In the genomic region with DNA sequence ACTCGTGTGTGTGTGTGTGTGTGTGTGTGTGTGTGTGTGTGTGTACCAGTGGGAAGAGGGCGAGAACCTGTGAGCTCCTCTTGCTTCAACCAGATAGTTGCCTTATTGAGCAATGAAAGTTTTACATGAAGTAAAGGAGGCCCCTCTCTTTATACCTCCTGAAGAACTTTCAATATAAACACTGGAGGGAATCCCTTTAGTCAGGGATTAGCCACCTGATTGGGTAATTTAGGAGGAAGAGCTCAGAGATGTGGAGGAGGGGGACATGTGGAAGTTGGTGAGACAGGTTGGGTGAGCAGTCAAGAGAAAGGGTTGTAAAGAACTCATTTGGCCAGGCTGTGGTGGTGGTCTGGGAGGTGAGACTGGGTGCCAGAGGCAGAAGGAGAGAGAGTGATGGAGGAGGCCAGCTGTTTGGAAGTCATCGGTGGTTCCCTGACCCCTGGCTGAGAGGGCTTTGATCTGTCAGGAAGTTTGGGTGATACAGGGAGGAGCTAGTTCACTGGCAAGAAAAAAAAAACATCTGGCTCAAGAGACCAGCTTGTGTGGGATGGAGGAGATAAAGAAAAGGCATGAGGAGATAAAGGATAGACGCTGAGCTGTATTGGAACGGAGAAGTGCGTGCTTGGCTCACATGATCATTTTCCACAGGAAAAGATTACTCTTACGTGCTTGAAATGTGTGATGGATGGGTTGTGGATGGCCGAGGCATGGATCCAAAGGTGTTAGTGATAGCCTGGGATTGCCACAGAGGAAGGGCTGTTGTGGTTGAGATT, we compare ENCODE assay signal across 16 mouse cellular contexts. TPM values are rescaled to one million over a fixed set of nuclear protein-coding genes. Genes with fewer than 3 reads are reported as not detected.
DNase-seq lines count a peak whose midpoint lies in the region; ATAC-seq and TF ChIP-seq lines count a peak whose summit lies in the region.
"Had no signal": no experiment of that assay in that cellular context is flagged by ENCODE, and none has a peak within 500 bp of the region (broad histone marks: within the 10 kb centered on the region; RNA-seq: fewer than 3 reads in every experiment).

No protein-coding gene starts in this region.

- H3K4me3 ChIP-seq in liver, embryonic 11.5 days (ENCODE audit: low read depth, low read length), result no peak overlapping the region
- H3K4me3 ChIP-seq in layer of hippocampus, adult 2 months, result no peak overlapping the region
- H3K4me3 ChIP-seq: embryonic facial prominence, embryonic 15.5 days; limb, embryonic 13.5 days had no signal

- peak; percentile 74 for ATAC-seq in liver, embryonic 11.5 days (replicated peaks; ENCODE audit: low FRiP score)
- ATAC-seq: inflammation-experienced regulatory T-cells, adult 6 months had no signal

- peak; percentile 17 for DNase-seq in adrenal gland, postnatal 14 days
- no peak for DNase-seq in adrenal gland, adult 8-10 months
- DNase-seq in heart, adult 8-10 months (ENCODE audit: low spot score), result peak; percentile 33
- DNase-seq in liver, embryonic 11.5 days (ENCODE audit: low spot score), result no peak
- DNase-seq in lung, postnatal 36 days, result peak; percentile 40
- no peak for DNase-seq in frontal cortex, adult 2 months (ENCODE audit: extremely low spot score in 1 of 2, low spot score in 1 of 2)
- no peak for DNase-seq in ovary, postnatal 14 days (ENCODE audit: low spot score)
- no peak for DNase-seq in layer of hippocampus, adult 2 months (ENCODE audit: low spot score in 2 of 2)
- DNase-seq: adrenal gland, postnatal 25 days; cerebellum, adult 11-12 months; gastrocnemius, postnatal 36 days; layer of hippocampus, adult 9-11 months; thymus, postnatal 36 days had no signal

- H3K4me1 ChIP-seq in liver, embryonic 11.5 days (replicated peaks; ENCODE audit: control insufficient read depth, insufficient read depth, low read length), result peaks cover 14% of the 10 kb centered on the region; the same call in 1 of the 2 replicates

- peaks cover 6% of the 10 kb centered on the region; the same call in 1 of the 2 replicates for H3K36me3 ChIP-seq in liver, embryonic 11.5 days (ENCODE audit: control insufficient read depth, insufficient read depth, low read length)

- no peak overlapping the region; the same call in 1 of the 2 replicates for H3K27ac ChIP-seq in liver, embryonic 11.5 days (ENCODE audit: low read depth, low read length)
- H3K27ac ChIP-seq in layer of hippocampus, adult 2 months, result no peak overlapping the region
- H3K27ac ChIP-seq: embryonic facial prominence, embryonic 15.5 days; limb, embryonic 13.5 days had no signal

- 26% methylated on average over 8 of the region's 8 CpGs for WGBS in liver, embryonic 11.5 days

- peak overlapping the region; percentile 6; the same call in 1 of the 2 replicates for H3K4me2 ChIP-seq in liver, embryonic 11.5 days
- H3K4me2 ChIP-seq: embryonic facial prominence, embryonic 15.5 days; limb, embryonic 13.5 days had no signal

- no peak for TF ChIP-seq CTCF in layer of hippocampus, adult 2 months (conservative IDR thresholded peaks at IDR 0.05)

- H3K9ac ChIP-seq in liver, embryonic 11.5 days (ENCODE audit: low read depth, low read length), result no peak overlapping the region
- H3K9ac ChIP-seq: embryonic facial prominence, embryonic 15.5 days; limb, embryonic 13.5 days had no signal

- no peaks in the 10 kb centered on the region for H3K27me3 ChIP-seq in liver, embryonic 11.5 days (replicated peaks; ENCODE audit: control insufficient read depth, insufficient read depth, low read length)
- H3K27me3 ChIP-seq: embryonic facial prominence, embryonic 15.5 days; limb, embryonic 13.5 days had no signal

- H3K9me3 ChIP-seq in liver, embryonic 11.5 days (ENCODE audit: control insufficient read depth, low read length), result no peaks in the 10 kb centered on the region
- H3K9me3 ChIP-seq: embryonic facial prominence, embryonic 15.5 days; limb, embryonic 13.5 days had no signal

RNA-seq across cellular contexts. Expression of a gene that starts 53.3 kb away (rescaled TPM):
- total RNA-seq in adrenal gland, postnatal 14 days (2021), result 5.1 and 6.6 TPM in 2 replicates
- total RNA-seq in adrenal gland, adult 8-10 months (2022), result 10 to 100 TPM in 2 of 4 experiments, 1 to 10 TPM in 2; 4.5 to 11.8 (median 8.2) TPM
- 10 to 100 TPM; 10.1 to 12.3 (median 12.0) TPM for total RNA-seq in heart, adult 8-10 months (2022)
- 16.6 and 17.3 TPM in 2 replicates for polyA plus RNA-seq in liver, embryonic 11.5 days (2014; fragmentation: Nextera tagmentation; extraction: Ambion mirVana)
- 13.4 TPM in 2 replicates for polyA plus RNA-seq in frontal cortex, adult 2 months (2012; rRNA removed)
- 10 to 100 TPM; 19.4 to 20.6 TPM for total RNA-seq in layer of hippocampus, adult 2 months (2021)

Comparison
In these comparisons a context has a peak if more than half of its experiments do, and no peak if none do; other contexts are left out.
1. DNase-seq: peak in adrenal gland, postnatal 14 days (single experiment), heart, adult 8-10 months (single experiment) and lung, postnatal 36 days (single experiment); none in adrenal gland, adult 8-10 months (single experiment), liver, embryonic 11.5 days (single experiment), frontal cortex, adult 2 months (0 of 2), ovary, postnatal 14 days (single experiment) and layer of hippocampus, adult 2 months (0 of 2).